Mouse (Mus musculus) gonadal fat pad, adult 2 months (tissue): ENCODE measurements around the gene Gclm. TPM values are rescaled to one million over a fixed set of nuclear protein-coding genes. Genes with fewer than 3 reads are reported as not detected.
"Not testable (repeated sequence)": the region's sequence is repeated elsewhere in the genome, so short reads cannot be mapped to it uniquely, and the experiment has no call there.

Source experiments
- DNase-seq: peaks from one replicate; pipeline ENCODE4 v3.0.0-alpha.2; 2012; ENCODE audit warnings: low read depth
- polyA plus RNA-seq: library from polyadenylated mRNA; depleted of rRNA; stranded (reverse); fragments of >200 nt; gene quantifications from 2 replicates; pipeline ENCODE4 v1.2.3, GENCODE M21; 2012; rRNA removed

Gclm gene
- 112 and 171 TPM in 2 replicates for polyA plus RNA-seq

- no peak for DNase-seq
Observed at GRCm38 (mm10) chr3:122245215-122245877, at the start of gene Gclm. TSS of gene Gclm (plus strand) at chr3:122245557.

- no peak for DNase-seq
Observed at GRCm38 (mm10) chr3:122196621-122197298, 48.6 kb upstream of the Gclm start.

GRCm38 (mm10) chr3:122198532-122198931 lies 46.8 kb upstream of the Gclm start:
- DNase-seq: no peak

GRCm38 (mm10) chr3:122198966-122199381 lies 46.4 kb upstream of the Gclm start:
- DNase-seq: no peak

- DNase-seq: no peak
Observed at GRCm38 (mm10) chr3:122199600-122199999, 45.8 kb upstream of the Gclm start.

- no peak for DNase-seq
Observed at GRCm38 (mm10) chr3:122200017-122200416, 45.3 kb upstream of the Gclm start.

GRCm38 (mm10) chr3:122200447-122200846 lies 44.9 kb upstream of the Gclm start:
- DNase-seq: no peak

- DNase-seq: peak; percentile 89
Observed at GRCm38 (mm10) chr3:122202307-122202732, 43.0 kb upstream of the Gclm start.

GRCm38 (mm10) chr3:122203675-122204329 lies 41.6 kb upstream of the Gclm start:
- no peak for DNase-seq

- DNase-seq: no peak
Observed at GRCm38 (mm10) chr3:122205753-122206152, 39.6 kb upstream of the Gclm start.

GRCm38 (mm10) chr3:122206279-122207070 lies 38.9 kb upstream of the Gclm start:
- no peak for DNase-seq

- DNase-seq: no peak
Observed at GRCm38 (mm10) chr3:122207766-122208165, 37.6 kb upstream of the Gclm start.

GRCm38 (mm10) chr3:122208296-122209225 lies 36.8 kb upstream of the Gclm start:
- DNase-seq: no peak

- DNase-seq: no peak
Observed at GRCm38 (mm10) chr3:122209511-122209910, 35.8 kb upstream of the Gclm start.

GRCm38 (mm10) chr3:122210434-122210833 lies 34.9 kb upstream of the Gclm start:
- DNase-seq: no peak

GRCm38 (mm10) chr3:122210846-122211245 lies 34.5 kb upstream of the Gclm start:
- DNase-seq: no peak

GRCm38 (mm10) chr3:122211446-122212125 lies 33.8 kb upstream of the Gclm start:
- no peak for DNase-seq

GRCm38 (mm10) chr3:122221240-122222036 lies 23.9 kb upstream of the Gclm start:
- DNase-seq: no peak

GRCm38 (mm10) chr3:122226972-122227371 lies 18.4 kb upstream of the Gclm start:
- not testable (repeated sequence) for DNase-seq
